Mouse (Mus musculus) lung, postnatal 10 days (tissue): ENCODE measurements around the gene Mrpl51.

Experiments used
- DNase-seq: peaks from one replicate; pipeline ENCODE4 v3.0.0; 2021

The Mrpl51 gene

GRCm38 (mm10) chr6:125195541-125196075, 4.0 kb downstream of the Mrpl51 start:
- no peak for DNase-seq

- DNase-seq, result no peak
Observed at GRCm38 (mm10) chr6:125196301-125196700, 4.7 kb downstream of the Mrpl51 start.

GRCm38 (mm10) chr6:125197166-125197565, 5.6 kb downstream of the Mrpl51 start:
- no peak for DNase-seq

- no peak for DNase-seq
Observed at GRCm38 (mm10) chr6:125210436-125210835, 18.8 kb downstream of the Mrpl51 start.

GRCm38 (mm10) chr6:125212621-125213020, 21.0 kb downstream of the Mrpl51 start:
- no peak for DNase-seq

- DNase-seq, result no peak
Observed at GRCm38 (mm10) chr6:125213129-125213528, 21.5 kb downstream of the Mrpl51 start.

- no peak for DNase-seq
Observed at GRCm38 (mm10) chr6:125213715-125214114, 22.1 kb downstream of the Mrpl51 start.

GRCm38 (mm10) chr6:125215148-125215954, 23.8 kb downstream of the Mrpl51 start, which contains the start of gene Vamp1:
Gene Vamp1 (plus strand): TSS chr6:125215551.
- peak; percentile 98 for DNase-seq

- no peak for DNase-seq
Observed at GRCm38 (mm10) chr6:125216898-125217297, 25.3 kb downstream of the Mrpl51 start.

- no peak for DNase-seq
Observed at GRCm38 (mm10) chr6:125217899-125218298, 26.3 kb downstream of the Mrpl51 start.

- DNase-seq, result peak; percentile 80
Observed at GRCm38 (mm10) chr6:125218963-125219362, 27.4 kb downstream of the Mrpl51 start.

- no peak for DNase-seq
Observed at GRCm38 (mm10) chr6:125221115-125221745, 29.6 kb downstream of the Mrpl51 start.

GRCm38 (mm10) chr6:125222146-125222545, 30.5 kb downstream of the Mrpl51 start:
- DNase-seq, result peak; percentile 48

GRCm38 (mm10) chr6:125222577-125222976, 31.0 kb downstream of the Mrpl51 start:
- DNase-seq, result no peak

- no peak for DNase-seq
Observed at GRCm38 (mm10) chr6:125225518-125226115, 34.0 kb downstream of the Mrpl51 start.

GRCm38 (mm10) chr6:125230571-125230970, 39.0 kb downstream of the Mrpl51 start:
- no peak for DNase-seq

- DNase-seq, result peak; percentile 80
Observed at GRCm38 (mm10) chr6:125231117-125232044, 39.8 kb downstream of the Mrpl51 start, which contains the start of gene Tapbpl. Gene Tapbpl (minus strand): TSS chr6:125231860.

- peak; percentile 45 for DNase-seq
Observed at GRCm38 (mm10) chr6:125232045-125232437, 40.4 kb downstream of the Mrpl51 start.

GRCm38 (mm10) chr6:125232516-125232915, 40.9 kb downstream of the Mrpl51 start:
- DNase-seq, result no peak

- peak; percentile 53 for DNase-seq
Observed at GRCm38 (mm10) chr6:125233816-125234519, 42.4 kb downstream of the Mrpl51 start.

- no peak for DNase-seq
Observed at GRCm38 (mm10) chr6:125234520-125234828, 42.9 kb downstream of the Mrpl51 start.

GRCm38 (mm10) chr6:125236341-125236740, 44.7 kb downstream of the Mrpl51 start:
- DNase-seq, result no peak
